Mouse (Mus musculus): Measurements from ENCODE around the gene Spint2. TPM values are rescaled to one million over a fixed set of nuclear protein-coding genes. Genes with fewer than 3 reads are reported as not detected.

Spint2 gene
- polyA plus RNA-seq (2014; fragmentation: Nextera tagmentation; extraction: Ambion mirVana) = 16.5 and 18.3 TPM in 2 replicates

DNA sequence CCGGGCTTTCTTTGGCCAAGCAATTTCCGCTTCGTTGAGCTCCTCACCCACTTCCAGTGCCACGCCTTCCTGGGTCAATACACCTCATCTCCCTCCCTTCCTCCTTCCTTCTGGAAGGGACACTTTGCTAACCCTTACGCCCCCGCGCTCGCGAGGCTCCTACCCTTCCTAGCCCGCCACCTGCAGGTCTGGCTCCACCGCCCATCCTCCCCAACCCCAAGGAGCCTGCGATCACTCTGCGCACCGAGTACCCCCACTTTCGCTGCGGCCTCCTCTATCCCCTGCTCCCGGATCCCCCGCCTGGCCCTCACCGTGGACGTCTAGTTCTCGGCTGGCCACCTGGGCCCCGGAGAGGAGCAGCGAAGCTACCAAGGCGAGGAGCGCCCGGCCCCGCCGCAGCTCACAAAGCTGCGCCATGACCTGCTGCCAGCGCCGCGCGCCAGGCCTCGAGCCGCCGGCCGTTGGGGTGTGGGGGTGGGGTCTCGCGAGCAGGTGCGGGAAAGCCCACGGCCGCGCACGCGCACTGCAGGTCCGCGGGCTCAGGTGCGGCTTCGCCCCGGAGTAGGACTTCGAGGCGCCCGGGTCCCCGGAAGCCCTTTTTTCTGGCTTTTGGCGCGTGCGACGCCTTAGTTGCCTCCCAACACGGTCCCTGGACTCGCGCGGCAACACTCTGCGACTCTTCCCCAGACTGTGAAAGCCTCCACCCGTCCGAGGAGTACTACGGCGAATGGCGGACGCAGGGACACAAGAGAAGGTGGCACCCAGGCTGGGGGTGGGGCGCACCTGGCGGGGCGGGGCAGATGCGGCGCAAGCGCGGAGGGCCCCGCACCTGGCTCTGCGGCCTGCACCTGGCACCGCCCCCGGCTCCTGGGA lies at the start of gene Spint2:
Gene Spint2, minus strand, starts transcription at position 712 of the 873 bp plus-strand sequence.
- peak; percentile 42 for ATAC-seq (ENCODE audit: low FRiP score)
- peak within 1 kb of the TSS; percentile 96 for H3K4me2 ChIP-seq
- under 1% methylated on average over 80 of the region's 80 CpGs for WGBS
- peaks cover 27% of the 10 kb centered on the region for H3K27me3 ChIP-seq (ENCODE audit: control insufficient read depth, insufficient read depth, low read length)
- H3K4me1 ChIP-seq (ENCODE audit: control insufficient read depth, insufficient read depth, low read length) = peaks cover 13% of the 10 kb centered on the region
- peak within 1 kb of the TSS; percentile 38 for H3K4me3 ChIP-seq (ENCODE audit: low read depth, low read length)
- no peaks in the 10 kb centered on the region for H3K36me3 ChIP-seq (ENCODE audit: control insufficient read depth, insufficient read depth, low read length)
- peak; percentile 93 for DNase-seq (ENCODE audit: low spot score, missing footprints)
- no peak within 1 kb of the TSS for H3K27ac ChIP-seq (ENCODE audit: low read depth, low read length)
- H3K9ac ChIP-seq (ENCODE audit: low read length) = peak within 1 kb of the TSS; percentile 50
- H3K9me3 ChIP-seq (ENCODE audit: control insufficient read depth, low read length) = no peaks in the 10 kb centered on the region

DNA sequence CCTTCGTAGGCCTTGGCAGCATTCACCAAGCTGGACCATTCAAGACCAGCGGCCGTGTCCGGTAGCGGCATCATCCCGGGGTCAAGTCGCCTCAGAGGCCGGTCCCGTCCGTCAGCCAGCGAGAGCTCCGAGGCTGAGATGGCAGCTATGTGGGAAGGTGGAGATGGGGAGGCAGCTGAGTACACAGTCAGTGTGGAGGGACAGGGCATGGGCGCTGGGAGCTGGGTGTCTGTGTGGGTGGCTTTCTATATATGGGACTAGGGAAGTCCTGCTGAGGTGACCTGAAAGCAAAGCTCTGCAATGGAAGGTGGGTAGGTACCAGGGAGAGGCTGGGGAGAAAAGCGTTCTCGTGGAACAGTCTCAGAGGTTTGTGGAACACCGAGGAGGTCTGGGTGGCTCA lies 47.3 kb upstream of the Spint2 start:
- WGBS = 88% methylated on average over 16 of the region's 16 CpGs
- no peak for ATAC-seq (ENCODE audit: low FRiP score)

DNA sequence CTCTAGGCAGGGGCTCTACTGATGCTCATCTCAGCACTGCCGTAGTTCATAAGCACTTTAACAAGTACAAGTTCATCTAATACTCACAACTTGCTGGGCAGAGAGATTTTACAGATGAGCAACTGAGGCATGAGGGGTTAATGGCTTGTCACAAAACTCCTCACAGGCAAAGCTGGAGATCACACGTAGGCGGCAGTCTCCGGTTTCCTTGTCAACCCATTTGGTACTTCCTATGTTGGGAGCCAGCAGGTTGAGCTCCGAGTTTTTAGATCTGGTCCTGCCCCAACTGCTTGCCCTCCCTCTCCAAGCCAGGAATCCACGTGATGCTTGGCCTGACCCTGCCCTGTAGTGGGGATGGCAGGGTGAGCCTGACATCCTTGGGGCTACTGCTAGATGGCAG lies 45.4 kb upstream of the Spint2 start:
- Histone ChIP-seq H3K36me3 (ENCODE audit: control insufficient read depth, insufficient read depth, low read length) (peaks cover 4% of the 10 kb centered on the region; the same call in 1 of the 2 replicates), H3K4me2 (no peak overlapping the region), H3K9me3 (ENCODE audit: control insufficient read depth, low read length) (no peaks in the 10 kb centered on the region), H3K27me3 (ENCODE audit: control insufficient read depth, insufficient read depth, low read length) (no peaks in the 10 kb centered on the region), H3K4me3 (ENCODE audit: low read depth, low read length) (no peak overlapping the region), H3K27ac (ENCODE audit: low read depth, low read length) (no peak overlapping the region), H3K9ac (ENCODE audit: low read length) (no peak overlapping the region), H3K4me1 (ENCODE audit: control insufficient read depth, insufficient read depth, low read length) (no peaks in the 10 kb centered on the region)
- no peak for ATAC-seq (ENCODE audit: low FRiP score)
- WGBS = 89% methylated on average over 6 of the region's 6 CpGs
- DNase-seq (ENCODE audit: low spot score, missing footprints) = no peak

More for the DNA sequence above, 47.3 kb upstream of the Spint2 start:
- H3K27me3 ChIP-seq (ENCODE audit: control insufficient read depth, insufficient read depth, low read length) = no peaks in the 10 kb centered on the region
- H3K9me3 ChIP-seq (ENCODE audit: control insufficient read depth, low read length) = no peaks in the 10 kb centered on the region
- DNase-seq (ENCODE audit: low spot score, missing footprints) = no peak
- H3K9ac ChIP-seq (ENCODE audit: low read length) = no peak overlapping the region
- H3K4me1 ChIP-seq (ENCODE audit: control insufficient read depth, insufficient read depth, low read length) = no peaks in the 10 kb centered on the region
- no peak overlapping the region for H3K4me2 ChIP-seq
- no peak overlapping the region for H3K27ac ChIP-seq (ENCODE audit: low read depth, low read length)
- H3K36me3 ChIP-seq (ENCODE audit: control insufficient read depth, insufficient read depth, low read length) = peaks cover 2% of the 10 kb centered on the region; the same call in 1 of the 2 replicates
- H3K4me3 ChIP-seq (ENCODE audit: low read depth, low read length) = no peak overlapping the region

DNA sequence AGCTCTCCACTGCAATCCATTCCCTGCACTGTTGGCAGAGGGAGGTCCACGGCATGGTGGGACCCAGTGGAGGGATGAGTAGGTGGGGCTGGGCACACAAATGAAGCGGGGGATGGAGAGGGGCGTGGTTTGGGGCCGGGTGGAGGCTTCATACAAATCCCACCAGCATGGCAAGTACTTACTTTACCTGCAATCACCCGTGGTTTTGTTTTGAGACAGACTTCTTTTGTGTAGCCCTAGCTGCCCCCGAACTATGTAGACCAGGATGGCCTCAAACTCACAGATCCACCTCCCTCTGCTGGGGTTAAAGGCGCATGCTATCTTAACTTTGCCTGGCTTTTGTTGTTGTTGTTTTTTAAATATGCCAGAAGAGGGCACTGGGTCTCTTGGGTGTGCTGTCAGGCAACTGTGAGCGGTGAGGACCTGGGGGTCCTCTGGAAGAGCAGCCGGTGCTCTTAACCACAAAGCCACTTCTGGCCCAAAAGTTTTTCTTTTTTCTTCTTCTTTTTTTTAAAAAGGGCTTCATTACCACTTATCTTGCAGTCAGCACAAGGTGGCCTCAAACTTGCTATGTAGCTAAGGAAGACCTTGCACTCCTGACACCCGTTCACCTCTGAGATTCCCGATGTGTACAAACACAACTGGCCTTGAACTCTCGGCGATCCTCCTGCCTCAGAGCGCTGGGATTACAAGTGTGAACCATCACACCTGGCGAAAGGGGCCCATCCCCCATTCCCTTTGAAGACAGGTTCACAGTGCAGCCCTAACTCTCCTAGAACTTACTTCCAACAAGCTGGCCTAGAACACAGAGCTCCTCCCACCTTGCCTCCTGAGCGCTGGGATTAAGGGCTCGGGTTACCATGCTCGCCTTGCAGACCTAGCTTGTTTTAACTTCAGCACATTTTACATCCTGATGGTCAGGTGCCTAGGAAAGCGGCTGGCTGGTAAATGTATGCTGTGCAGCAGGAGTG lies 37.9 kb upstream of the Spint2 start:
- Histone ChIP-seq H3K4me1 (ENCODE audit: control insufficient read depth, insufficient read depth, low read length) (peaks cover 59% of the 10 kb centered on the region), H3K27me3 (ENCODE audit: control insufficient read depth, insufficient read depth, low read length) (no peaks in the 10 kb centered on the region), H3K4me3 (ENCODE audit: low read depth, low read length) (peak overlapping the region; percentile 14; the same call in 1 of the 2 replicates), H3K9ac (ENCODE audit: low read length) (peak overlapping the region; percentile 69), H3K4me2 (peak overlapping the region; percentile 43), H3K9me3 (ENCODE audit: control insufficient read depth, low read length) (no peaks in the 10 kb centered on the region), H3K27ac (ENCODE audit: low read depth, low read length) (peak overlapping the region; percentile 97), H3K36me3 (ENCODE audit: control insufficient read depth, insufficient read depth, low read length) (peaks cover 2% of the 10 kb centered on the region; the same call in 1 of the 2 replicates)
- 8% methylated on average over 19 of the region's 19 CpGs for WGBS
- ATAC-seq (ENCODE audit: low FRiP score) (peak; percentile 17; the same call in 1 of the 2 replicates), DNase-seq (ENCODE audit: low spot score, missing footprints) (peak; percentile 89)

DNA sequence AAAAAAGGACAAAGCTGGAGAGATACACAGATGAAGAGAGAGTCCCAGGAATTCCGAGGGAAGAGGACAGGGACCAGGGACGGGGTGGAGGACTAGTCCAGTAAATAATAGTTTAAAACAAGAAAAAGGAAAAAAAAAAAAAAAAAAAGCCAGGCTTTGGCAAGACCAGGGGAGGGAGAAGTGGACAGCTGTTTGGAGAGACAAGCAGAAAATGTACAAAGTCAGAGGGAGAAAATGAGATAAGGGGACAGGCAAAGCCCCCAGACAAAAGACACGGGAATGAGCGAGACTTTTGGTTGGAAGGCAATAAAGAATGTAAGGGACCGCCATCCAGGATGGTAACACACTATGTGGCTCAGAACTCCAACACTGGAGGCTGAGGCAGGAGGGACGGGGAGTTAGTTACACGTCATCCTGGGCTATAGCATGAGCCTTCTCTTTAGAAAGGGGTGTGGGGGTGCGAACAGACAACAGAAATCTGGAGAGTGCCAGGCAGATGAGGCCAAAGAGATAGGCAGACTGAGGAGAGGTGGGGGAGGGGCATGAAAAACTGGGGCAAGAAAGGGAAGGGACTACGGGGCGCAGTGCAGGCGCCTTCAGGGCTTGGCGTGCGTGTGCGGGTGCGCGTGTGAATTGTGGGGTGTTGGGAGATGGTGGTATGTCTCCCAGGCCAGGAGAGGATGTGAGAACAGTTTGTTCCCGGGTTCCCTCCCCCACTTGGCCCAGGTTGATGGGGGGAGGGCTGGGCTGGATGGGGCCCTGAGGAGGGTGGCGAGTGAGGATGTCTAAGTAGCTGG lies 36.6 kb upstream of the Spint2 start:
- peak overlapping the region; percentile 97 for H3K27ac ChIP-seq (ENCODE audit: low read depth, low read length)
- peak overlapping the region; percentile 14; the same call in 1 of the 2 replicates for H3K4me3 ChIP-seq (ENCODE audit: low read depth, low read length)
- 0 out of 2 replicates have a peak, but pooled peaks cover 2% of the 10 kb centered on the region for H3K36me3 ChIP-seq (ENCODE audit: control insufficient read depth, insufficient read depth, low read length)
- H3K9me3 ChIP-seq (ENCODE audit: control insufficient read depth, low read length) = no peaks in the 10 kb centered on the region
- peaks cover 71% of the 10 kb centered on the region for H3K4me1 ChIP-seq (ENCODE audit: control insufficient read depth, insufficient read depth, low read length)
- WGBS = 2% methylated on average over 18 of the region's 18 CpGs
- ATAC-seq (ENCODE audit: low FRiP score) (peak; percentile 12; the same call in 1 of the 2 replicates), DNase-seq (ENCODE audit: low spot score, missing footprints) (peak; percentile 93)
- no peaks in the 10 kb centered on the region for H3K27me3 ChIP-seq (ENCODE audit: control insufficient read depth, insufficient read depth, low read length)
- peak overlapping the region; percentile 69 for H3K9ac ChIP-seq (ENCODE audit: low read length)
- peak overlapping the region; percentile 43 for H3K4me2 ChIP-seq

DNA sequence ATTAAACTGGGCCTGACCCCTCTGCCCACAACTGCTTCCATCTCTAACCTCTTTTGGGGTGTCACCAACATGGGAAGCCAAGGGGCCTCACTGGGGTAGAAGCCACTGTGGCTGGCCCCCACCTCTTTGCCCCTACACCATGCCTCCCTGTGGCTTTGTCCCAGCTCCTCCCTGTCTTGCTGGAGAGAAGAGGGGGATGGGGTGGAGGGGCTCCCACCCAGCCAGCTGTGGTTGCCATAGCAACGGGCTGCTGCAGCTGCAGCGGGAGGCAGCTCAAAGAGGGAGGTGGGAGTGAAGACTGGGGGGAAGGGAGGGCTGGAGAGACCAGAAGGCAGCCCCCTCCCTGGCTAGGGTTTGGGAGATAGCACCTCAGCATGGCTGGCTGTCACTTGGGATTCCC lies 35.8 kb upstream of the Spint2 start:
- WGBS = 0% methylated on average over 2 of the region's 2 CpGs
- Histone ChIP-seq H3K27ac (ENCODE audit: low read depth, low read length) (peak overlapping the region; percentile 97), H3K36me3 (ENCODE audit: control insufficient read depth, insufficient read depth, low read length) (no peaks in the 10 kb centered on the region), H3K4me2 (peak overlapping the region; percentile 43), H3K27me3 (ENCODE audit: control insufficient read depth, insufficient read depth, low read length) (no peaks in the 10 kb centered on the region), H3K4me1 (ENCODE audit: control insufficient read depth, insufficient read depth, low read length) (peaks cover 78% of the 10 kb centered on the region), H3K9me3 (ENCODE audit: control insufficient read depth, low read length) (no peaks in the 10 kb centered on the region), H3K4me3 (ENCODE audit: low read depth, low read length) (peak overlapping the region; percentile 9; the same call in 1 of the 2 replicates), H3K9ac (ENCODE audit: low read length) (peak overlapping the region; percentile 69)
- DNase-seq (ENCODE audit: low spot score, missing footprints) (peak; percentile 97), ATAC-seq (ENCODE audit: low FRiP score) (peak; percentile 79)

DNA sequence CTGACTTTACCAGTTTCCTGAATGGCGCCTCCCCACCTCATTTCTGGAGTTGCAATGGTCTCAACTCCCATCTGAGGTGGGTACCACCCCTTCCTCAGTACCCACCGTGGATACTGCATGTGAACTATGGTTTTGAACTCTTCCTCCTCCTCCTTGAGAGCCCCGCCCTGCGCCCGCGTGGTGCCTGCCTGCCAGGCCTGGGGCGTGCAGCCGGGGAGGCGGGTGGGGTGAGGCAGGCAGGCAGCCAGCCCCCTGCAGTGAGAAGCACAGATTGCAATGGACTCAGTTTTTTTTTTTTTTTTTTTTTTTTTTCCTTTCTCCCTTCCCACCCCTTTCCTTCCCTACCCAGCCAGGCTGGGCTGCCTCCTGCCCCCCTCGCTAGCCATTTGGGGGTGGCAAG lies 35.3 kb upstream of the Spint2 start:
- 6% methylated on average over 10 of the region's 10 CpGs for WGBS
- H3K36me3 ChIP-seq (ENCODE audit: control insufficient read depth, insufficient read depth, low read length) = no peaks in the 10 kb centered on the region
- H3K27me3 ChIP-seq (ENCODE audit: control insufficient read depth, insufficient read depth, low read length) = no peaks in the 10 kb centered on the region
- H3K27ac ChIP-seq (ENCODE audit: low read depth, low read length) = peak overlapping the region; percentile 97
- peaks cover 78% of the 10 kb centered on the region for H3K4me1 ChIP-seq (ENCODE audit: control insufficient read depth, insufficient read depth, low read length)
- no peaks in the 10 kb centered on the region for H3K9me3 ChIP-seq (ENCODE audit: control insufficient read depth, low read length)
- DNase-seq (ENCODE audit: low spot score, missing footprints) (peak; percentile 94), ATAC-seq (ENCODE audit: low FRiP score) (peak; percentile 41)
- H3K4me3 ChIP-seq (ENCODE audit: low read depth, low read length) = peak overlapping the region; percentile 9; the same call in 1 of the 2 replicates
- peak overlapping the region; percentile 43 for H3K4me2 ChIP-seq
- H3K9ac ChIP-seq (ENCODE audit: low read length) = peak overlapping the region; percentile 69

DNA sequence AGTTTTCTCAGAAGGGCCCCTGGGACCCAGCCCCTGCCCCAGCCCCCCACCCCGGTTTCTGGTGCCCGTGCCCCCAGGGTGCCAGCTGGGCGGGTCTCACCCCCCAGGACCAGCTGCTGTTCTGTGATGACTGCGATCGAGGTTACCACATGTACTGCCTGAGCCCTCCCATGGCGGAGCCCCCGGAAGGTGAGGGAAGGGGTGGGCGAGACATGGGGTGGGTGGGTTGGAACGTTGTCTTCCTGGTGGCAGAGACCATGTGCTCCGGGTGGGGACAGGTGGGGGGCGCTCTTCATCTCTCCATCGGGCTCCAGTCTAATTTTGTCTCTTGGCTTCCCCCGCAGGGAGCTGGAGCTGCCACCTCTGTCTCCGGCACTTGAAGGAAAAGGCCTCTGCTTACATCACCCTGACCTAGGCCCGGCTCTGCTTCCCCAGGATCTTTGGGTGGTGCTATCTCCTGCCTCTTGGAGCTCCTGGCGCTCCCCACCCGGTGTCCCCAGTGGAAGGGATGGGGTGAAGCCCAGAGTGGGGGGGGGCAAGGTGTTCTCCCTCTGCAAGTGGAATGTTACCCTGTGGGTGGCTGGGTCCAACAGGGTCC lies 34.5 kb upstream of the Spint2 start:
- H3K36me3 ChIP-seq (ENCODE audit: control insufficient read depth, insufficient read depth, low read length) = peaks cover 5% of the 10 kb centered on the region; the same call in 1 of the 2 replicates
- H3K27ac ChIP-seq (ENCODE audit: low read depth, low read length) = peak overlapping the region; percentile 97
- H3K9me3 ChIP-seq (ENCODE audit: control insufficient read depth, low read length) = no peaks in the 10 kb centered on the region
- H3K4me3 ChIP-seq (ENCODE audit: low read depth, low read length) = no peak overlapping the region
- peaks cover 78% of the 10 kb centered on the region for H3K4me1 ChIP-seq (ENCODE audit: control insufficient read depth, insufficient read depth, low read length)
- H3K27me3 ChIP-seq (ENCODE audit: control insufficient read depth, insufficient read depth, low read length) = no peaks in the 10 kb centered on the region
- WGBS = 64% methylated on average over 17 of the region's 17 CpGs
- DNase-seq (ENCODE audit: low spot score, missing footprints) (no peak), ATAC-seq (ENCODE audit: low FRiP score) (no peak)
- no peak overlapping the region for H3K4me2 ChIP-seq
- peak overlapping the region; percentile 69; the same call in 1 of the 2 replicates for H3K9ac ChIP-seq (ENCODE audit: low read length)

Measured in midbrain, embryonic 11.5 days (tissue).